Mouse (Mus musculus) spleen, postnatal 14 days (tissue): ENCODE results near the gene Zar1.
"Not testable (repeated sequence)": the region's sequence is repeated elsewhere in the genome, so short reads cannot be mapped to it uniquely, and the experiment has no call there.

Experiments used
- DNase-seq, 2 experiments: peaks; one replicate each; pipeline ENCODE4 v3.0.0; 2021 to 2022; ENCODE audit warnings: low spot score in 2 of 2

The Zar1 gene

DNA sequence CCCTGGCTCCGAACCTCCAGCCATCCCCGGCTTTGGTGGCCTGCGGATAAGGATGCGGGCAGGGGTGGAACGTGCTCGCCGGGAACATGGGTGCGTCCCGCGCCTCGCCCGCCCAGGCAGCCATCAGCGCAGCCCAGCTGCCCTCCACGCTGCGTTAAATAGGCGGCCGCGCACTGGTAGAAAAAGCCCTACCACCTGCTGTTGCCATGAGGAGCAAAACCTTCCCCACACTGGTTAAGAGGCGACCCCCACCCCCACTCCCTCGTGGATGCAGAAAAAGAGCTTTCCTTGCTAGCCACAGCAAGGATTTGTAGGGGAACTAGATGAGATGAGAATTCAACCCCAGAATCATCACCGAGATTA lies at the start of gene Zar1:
TSS of gene Zar1 (minus strand) at position 285 of the 363 bp plus-strand sequence.
- not testable (repeated sequence) for DNase-seq

DNA sequence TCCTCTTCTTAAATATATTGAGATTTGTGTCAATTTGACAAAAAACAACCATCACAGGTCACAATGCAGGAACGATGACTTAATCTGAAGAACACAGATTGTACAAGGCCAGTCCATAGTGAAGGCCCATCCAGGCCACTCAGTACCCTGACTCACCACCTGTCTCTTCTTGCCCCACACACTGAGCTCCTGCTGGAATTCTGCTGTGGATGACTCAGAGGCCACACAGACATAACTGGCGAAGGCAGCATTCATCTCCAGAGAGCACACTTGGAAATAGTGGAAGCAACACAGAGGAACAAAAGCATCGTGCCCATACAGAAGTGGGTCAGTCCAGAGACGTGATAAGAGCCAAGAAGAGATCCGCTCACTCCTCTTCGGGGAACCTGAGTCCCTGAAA lies 49.0 kb upstream of the Zar1 start:
- DNase-seq: no peak

DNA sequence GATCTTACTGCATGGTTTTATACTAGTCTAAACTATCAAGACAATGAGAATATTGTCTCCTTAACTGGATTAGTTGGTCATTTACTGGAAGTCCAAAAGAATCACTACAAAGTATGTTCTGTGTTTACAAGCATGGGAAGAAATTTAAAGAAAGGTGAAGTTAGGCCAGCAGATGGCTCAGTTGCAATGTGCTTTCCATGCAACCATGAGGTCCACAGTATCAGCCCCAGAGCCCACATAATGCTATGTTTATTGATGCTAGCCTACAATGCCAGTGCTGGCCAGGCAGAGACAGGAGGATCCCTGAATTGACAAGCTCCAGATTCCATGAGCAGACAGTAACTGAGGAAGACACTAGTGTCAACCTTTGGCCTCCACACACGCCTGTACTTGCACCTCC lies 40.0 kb upstream of the Zar1 start:
- no peak for DNase-seq

DNA sequence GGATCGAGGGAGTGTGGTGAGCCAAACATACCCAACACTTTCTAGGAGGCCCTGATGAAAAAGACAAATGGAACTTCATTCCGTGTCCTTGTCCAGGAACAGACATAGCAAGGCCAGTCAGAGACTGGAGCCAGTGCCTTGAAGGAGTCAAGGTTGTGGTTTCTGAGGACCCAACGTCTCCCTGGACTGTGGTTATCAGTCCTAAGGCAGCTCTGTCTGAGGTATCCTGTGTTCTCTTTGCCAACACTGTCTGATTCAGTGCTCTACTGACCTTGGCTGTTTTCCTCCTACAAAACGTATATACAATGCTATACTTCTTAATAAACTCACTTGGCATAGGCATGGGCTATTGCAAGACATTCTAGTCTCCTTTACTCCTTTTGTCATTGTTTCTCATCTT lies 36.4 kb upstream of the Zar1 start:
- DNase-seq: no peak

DNA sequence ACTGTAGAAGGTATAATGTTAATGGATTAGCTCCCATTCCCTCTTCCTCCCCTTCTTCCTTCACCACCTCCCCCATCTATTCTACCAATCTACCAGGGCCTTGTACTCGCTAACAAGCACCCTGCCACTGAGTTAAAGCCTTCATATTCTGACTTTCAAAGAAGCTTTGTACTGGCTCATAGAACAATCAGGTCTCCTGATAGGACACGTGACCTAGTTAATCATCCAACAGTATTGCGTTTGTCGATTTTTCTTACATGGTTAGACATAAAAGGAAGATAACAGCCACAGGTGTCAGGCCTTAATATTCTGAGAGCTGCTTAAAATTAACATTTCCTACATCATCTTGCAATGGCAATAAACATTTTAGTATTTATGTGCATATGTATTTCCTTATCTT lies 22.1 kb upstream of the Zar1 start:
- no peak for DNase-seq

DNA sequence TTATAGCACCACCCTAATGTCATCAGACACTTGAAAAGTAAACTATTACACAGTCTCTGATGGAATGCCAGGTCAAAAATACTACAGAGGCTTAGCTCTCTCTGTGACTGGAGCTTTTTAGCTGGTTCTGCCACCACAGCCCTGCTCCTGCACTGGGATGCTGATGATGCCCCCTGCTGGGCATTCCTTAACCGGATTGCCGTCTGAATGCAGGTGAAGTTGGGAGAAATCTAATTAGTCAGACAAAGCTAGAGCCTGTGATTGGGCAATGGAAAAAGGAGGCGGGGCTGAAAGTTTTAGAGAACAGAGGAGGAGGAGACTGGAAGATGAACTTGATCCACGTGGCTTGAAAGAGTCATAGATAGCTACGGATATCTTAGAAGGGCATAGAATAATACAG lies 20.0 kb upstream of the Zar1 start:
- no peak for DNase-seq

DNA sequence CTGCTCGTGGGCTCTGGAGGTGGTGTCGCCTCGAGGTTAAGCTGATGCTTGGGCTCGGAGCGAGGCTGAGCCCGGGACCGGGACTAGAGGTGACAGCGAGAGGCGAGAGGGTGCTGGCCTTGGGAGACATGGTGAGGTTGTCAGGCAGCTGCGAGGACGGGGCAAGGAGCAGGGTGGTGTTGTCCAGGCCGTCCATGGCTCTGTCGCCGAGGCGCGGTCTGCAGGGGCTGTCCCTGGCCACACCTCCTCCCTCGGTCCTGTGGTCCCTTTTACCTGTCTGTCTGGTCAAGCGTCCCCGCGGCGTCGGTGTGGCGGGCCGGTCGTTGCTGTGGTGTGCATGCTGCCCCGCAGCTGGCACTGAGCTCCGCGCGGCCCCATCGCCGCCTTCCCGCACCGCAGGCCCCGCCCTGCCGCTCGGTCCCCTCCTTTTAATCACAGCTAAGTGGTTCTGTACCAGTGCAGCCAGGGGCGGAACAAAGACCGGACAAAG lies 6.2 kb upstream of the Zar1 start, which contains the start of gene Gm5868:
TSS of gene Gm5868 (minus strand) at position 360 of the 490 bp plus-strand sequence.
- DNase-seq: no peak

DNA sequence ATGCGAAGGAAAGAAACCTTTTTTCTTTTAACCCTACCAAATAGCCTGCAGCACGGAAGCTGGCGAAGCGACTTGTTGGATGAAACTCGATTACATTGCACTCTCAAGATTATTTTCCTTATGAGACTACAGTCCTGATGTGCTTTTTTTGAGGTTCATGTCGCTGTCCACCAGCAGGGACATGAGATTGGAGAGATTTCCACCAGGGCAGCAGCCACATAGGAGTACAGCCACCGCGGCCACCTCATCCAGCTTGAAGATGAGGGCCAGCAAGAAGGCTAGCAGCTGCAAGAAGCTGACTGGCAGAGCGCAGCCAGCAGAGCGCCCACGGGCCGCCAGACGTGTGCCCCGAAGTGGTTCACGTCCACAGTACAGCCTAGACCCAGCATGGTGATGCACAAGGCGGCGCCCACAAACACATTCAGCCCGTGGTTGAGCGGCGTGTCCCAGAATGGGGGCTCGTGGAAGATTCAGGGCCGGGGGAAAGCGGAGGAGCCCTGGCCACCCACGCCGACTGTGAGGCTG lies 5.7 kb upstream of the Zar1 start:
- DNase-seq: not testable (repeated sequence)

DNA sequence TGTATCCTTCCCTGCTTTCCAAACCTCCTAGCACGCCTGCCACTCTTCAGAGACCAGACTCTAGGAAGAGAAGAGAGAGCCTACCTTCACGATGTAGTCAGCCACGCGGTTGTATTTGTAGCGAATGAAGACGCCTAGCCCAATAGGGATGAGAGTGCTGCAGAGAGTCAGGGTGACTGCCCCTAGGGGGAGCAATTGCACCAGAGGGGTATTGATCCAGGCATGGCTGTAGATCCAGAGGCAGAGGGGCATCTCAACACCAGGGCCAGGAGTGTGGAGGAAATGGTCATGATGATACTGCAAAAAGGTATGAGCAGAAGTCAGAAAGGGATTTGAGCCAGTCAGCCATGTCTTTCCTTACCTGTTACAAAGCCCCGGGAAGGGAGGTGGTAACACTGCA lies 5.1 kb upstream of the Zar1 start:
- not testable (repeated sequence) for DNase-seq

DNA sequence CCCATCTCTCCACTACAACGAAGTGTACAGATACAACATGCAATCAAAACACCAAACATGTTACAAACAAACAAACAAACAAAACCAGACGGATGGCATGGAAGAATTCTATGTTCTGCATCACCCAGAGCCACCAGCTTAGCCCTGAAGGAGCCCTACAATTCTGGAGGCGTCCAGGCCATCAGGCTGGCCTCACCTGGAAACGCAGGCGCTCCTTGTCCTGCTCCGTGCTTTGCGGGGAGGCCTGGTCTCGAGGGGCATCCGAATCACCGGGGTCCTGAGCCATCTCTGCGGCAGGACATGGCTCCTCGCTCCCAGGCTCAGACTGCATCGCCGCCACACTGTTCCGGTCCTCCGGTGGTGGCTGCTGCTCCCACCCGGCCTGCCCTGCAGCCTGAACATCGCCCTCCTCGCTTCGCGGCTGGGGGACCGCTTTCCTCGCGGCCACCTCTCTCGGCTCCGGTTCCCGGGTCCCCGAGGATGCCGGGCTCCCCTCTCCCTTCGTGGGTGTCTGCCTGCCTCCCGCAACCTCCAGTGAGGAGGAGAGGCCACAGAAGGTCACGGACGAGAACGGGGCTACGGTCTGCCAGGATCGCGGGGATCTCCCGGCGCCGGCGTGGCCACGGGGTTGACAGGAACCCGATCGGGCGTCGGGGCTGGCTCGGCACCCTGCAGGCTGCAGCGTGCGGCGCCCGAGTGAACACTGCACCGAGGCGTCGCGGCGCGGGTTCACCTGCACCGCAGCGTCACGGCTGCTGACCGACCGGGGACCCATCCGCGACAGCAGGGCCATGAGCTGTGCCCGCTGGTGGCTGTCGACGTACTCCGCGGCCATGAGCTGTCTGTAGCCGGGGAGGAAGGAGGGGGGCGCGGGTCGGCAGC lies 725 bp downstream of the Zar1 start:
- DNase-seq: not testable (repeated sequence)

DNA sequence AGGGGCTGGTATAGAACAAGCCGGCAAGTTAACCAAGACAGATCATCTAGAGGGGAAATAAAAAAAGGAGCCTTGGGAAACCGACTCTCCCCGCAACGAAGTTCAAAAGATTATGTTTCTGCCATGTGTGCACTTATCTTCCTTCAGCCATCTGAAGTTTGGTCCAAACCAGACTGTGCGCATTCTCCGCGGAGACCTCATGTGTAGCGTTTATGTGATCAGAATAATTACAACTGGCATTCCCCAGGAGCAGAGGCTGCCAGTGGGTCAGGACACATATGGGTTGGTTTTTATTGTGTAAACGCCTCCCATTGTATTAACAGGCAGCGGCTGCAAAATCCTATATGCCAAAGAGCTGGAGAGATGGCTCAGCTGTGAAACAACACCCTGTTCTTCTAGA lies 1.5 kb downstream of the Zar1 start:
- DNase-seq: not testable (repeated sequence)

DNA sequence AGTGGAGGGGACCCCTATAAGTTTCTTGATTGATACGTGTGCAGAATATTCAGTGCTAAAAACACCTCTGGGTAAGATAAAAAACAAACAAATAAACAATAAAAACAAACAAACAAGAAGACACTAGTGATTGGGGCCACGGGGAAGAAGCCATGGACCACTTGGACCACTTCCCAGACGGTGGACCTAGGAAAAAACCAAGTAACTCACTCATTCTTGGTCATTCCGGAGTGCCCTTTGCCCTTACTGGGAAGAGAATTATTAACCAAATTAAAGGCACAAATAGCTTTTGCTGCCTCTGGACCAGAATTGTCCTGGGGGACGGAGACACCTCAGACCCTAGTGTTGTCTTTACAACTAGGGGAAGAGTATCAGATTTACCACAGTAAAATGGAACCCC lies 15.4 kb downstream of the Zar1 start:
- no peak for DNase-seq

DNA sequence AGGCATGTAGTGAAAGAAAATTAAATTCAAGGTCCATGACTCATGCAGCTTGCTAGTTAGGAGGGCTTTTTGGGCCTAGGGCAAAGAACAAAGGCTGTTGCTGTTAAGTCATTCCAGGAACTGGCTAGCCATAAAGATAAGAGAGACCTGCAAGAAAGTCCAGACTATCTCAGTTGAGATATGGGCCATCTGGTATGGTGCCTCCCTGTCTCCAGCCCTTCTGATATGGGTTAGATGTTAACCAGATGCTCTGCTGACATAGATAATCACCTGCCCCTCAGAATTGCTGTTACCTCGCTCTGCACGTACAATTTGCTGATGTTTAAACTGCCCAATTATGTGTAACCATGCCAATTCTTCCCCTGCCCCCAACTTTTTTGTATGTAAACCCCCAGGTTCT lies 17.9 kb downstream of the Zar1 start:
- not testable (repeated sequence) for DNase-seq

DNA sequence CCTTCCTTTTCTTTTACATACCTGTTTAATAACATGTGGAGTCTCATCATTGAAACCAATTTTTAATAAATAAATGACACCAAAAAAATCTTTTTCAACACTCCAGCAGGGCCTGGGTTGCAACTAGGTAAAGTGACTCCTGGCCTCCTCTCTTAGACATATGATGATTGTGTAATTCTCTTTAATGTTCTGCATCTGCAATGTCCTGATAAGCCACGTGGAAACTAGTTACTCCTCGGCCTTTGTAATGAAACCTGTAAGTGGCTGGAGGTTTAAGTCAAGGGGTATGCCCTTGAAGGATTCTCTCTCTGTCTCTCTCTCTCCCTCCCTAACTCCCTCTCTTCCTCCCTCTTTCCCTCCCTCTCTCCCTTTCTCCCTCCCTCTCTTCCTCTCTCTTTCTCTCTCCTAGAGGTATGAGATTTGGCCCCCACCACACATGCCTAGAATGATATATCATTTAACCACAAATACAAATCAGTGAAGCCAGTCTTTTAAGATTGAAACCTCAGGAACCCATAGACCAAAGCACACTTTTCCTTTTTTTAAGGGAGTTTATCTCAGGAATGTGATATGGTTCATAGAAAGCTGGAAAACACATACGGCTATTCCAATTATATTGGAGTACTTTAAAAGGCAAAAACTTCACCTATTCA lies 20.0 kb downstream of the Zar1 start:
- no peak for DNase-seq

DNA sequence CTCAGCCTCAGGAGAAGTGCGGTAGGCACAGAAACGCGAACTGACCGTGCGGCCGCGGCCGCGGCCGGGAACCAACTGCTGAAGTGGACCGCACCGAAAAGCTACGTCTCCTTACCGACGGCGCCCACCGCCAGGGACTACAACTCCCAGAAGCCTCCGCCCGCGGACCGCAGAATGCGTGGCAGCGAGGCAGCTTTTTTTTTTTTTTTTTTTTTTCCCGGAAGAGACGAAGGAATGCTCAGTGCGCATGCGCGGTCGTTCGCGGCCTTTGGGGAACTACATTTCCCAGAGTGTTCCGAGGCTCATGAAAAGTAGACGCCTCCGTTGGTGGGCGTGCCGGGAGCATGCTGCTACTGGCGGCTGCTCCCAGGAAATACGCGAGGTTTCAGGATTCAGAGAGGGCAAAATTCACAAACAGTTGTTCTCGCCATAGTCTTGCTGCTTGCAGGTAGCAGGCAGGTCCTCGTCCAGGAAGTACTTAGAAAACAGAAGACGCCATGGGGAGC lies 21.5 kb downstream of the Zar1 start, which contains the start of gene Nfxl1:
TSS of gene Nfxl1 (minus strand) at position 141 of the 506 bp plus-strand sequence.
- DNase-seq: peak; percentile 89 to 94

DNA sequence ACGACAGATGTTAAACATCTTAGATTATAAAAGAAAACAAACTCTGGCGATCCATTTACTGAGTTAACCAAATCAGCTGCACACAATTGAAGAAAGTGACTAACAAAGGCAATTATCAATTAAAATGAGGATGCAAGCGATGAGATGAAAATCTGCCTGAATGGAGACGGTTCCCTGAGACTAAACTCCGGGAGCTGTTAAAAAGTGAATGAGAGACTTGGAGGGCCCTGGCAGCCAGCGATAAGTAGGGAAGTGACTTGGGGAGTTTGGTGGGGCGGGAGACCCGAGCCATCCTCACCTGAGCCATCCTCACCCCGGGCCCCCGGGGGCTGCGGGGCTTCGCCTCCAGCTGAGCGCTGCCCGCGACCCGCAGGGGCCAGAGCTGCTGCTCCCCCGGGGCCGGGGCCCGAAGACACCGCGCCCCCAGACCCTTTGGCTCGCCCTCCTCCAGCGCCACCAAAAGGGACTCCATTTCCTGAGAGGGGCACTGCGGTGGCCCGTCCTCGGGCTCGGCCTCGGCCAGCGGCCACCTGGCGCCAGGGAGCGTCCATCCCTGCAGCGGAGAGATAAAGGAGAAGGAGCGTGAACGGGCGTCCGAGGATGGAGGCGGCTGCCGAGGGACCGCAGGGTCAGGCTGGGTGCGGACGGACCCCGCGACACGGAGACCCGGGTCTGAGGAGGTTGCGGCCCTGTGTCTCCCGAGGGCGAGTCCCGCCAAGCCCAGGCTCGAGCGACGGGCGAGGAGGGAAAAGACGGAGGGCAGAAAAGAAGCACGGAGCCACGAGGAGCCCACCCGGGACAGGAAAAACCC lies 22.1 kb downstream of the Zar1 start:
- DNase-seq: peak; percentile 24 to 44

DNA sequence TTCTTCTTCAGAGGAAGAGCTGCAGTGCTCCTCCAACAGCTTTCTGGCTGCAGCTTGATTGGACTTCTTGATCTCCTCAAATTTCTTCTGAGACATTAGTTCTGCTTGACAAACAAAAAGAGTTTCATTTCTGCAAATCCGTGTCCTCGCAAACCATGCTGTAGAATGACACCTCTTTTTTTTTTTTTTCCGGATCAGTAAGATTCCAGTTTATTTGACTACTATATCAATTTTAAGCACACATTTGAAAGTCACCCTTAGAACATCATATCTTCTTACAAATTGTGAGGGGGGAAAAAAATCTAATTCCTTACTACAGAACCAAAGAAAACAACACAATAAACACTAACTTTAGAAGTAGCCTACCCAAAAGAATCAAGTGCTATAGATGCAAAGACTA lies 24.8 kb downstream of the Zar1 start:
- no peak for DNase-seq

DNA sequence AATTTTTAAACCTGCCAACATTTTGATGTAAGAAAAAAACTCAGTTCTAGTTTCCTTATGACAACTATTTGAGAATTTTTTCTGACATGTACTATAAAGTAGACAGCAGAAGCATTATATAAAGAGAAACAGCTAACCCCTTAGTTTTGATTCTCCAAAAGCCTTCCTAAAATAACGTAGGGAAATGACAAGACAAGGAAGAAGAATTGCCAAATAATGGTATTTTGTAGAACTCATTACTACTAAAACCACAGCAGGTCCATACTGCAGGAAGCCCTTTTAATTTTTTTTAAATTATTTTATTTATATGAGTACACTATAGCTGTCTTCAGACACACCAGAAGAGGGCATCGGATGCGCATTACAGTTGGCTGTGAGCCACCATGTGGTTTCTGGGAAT lies 29.8 kb downstream of the Zar1 start:
- no peak for DNase-seq

DNA sequence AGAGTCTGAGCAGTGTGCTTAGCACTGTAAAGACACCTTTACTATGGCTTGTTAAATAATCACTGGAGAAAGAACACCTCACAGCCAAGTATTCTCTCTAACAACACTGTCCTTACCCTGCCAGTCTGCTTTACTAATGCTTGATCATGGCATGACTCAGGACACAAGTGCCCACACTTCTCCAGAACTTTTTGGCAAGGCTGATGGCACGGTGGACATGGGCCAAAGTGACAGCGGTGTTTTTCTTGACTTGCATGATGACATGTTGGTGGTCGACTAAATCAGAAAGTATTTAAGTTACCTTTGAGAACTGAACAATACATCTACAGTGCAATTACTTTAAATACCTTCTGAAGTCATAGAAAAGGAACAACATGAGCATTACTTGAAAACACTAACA lies 52.2 kb downstream of the Zar1 start:
- DNase-seq: no peak
